Mouse (Mus musculus) brain, embryonic 14.5 days (tissue): ENCODE results near the gene Usp16.

Experiments
- CTCF ChIP-seq: fragments of 200-500 bp; IDR thresholded peaks from 2 replicates; pipeline ENCODE4 v1.5.1; 2012; ENCODE audit warnings: inconsistent platforms, mild to moderate bottlenecking, moderate library complexity, borderline replicate concordance; ENCODE audit not compliant: insufficient read depth, insufficient read length; ENCODE audit errors: extremely low read depth
- POLR2A ChIP-seq: fragments of 200-500 bp; IDR thresholded peaks from 2 replicates; pipeline ENCODE4 v1.6.1; 2012; ENCODE audit warnings: mild to moderate bottlenecking, inconsistent platforms, borderline replicate concordance; ENCODE audit not compliant: poor library complexity, insufficient read depth, insufficient read length, severe bottlenecking; ENCODE audit errors: extremely low read depth

DNA sequence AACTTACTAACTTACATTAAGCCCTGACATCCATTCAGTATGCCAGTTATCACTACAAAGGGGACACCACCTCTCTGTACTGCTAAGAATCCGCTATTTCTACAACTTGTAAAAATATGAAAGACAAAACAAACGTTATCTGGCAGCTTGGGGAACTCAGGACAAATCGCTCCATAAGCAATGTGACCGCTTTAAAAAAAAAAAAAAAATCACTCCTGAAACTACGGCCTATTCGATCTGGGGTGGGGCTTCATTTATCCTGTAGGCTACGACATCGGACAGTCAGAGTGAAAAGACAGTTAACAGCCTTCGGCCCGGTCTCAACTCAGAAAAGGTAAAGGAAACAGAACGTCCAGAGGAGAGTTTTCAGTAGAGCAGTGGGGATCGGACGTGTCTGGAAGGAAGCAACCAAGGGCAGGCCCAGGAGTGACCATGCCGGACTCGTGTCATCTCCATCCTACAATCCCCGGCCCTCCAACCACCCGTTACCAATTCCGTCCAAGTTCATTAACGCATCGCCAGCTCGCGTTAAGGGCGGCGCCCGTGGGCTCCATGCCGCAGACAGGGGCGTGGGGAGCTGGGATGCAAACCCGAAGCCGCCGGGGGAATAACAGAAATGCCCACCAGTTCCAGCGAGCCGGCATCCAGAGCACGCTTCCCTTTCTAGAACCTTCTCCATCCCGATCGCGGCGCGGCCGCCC lies 40.6 kb downstream of the Usp16 start:
- no peak for TF ChIP-seq CTCF
- no peak for TF ChIP-seq POLR2A
